Mouse (Mus musculus): ENCODE measurements around the gene Hand2. TPM values are rescaled to one million over a fixed set of nuclear protein-coding genes. Genes with fewer than 3 reads are reported as not detected.

The Hand2 gene
- polyA plus RNA-seq, 1 experiment from 2014 or later: not detected

GRCm38 (mm10) chr8:57313583-57313982 lies 7.2 kb upstream of the Hand2 start:
- H3K36me3 ChIP-seq (ENCODE audit: control insufficient read depth, insufficient read depth, low read length): no peaks in the 10 kb centered on the region
- no peak overlapping the region for H3K4me3 ChIP-seq (ENCODE audit: low read depth, low read length)
- H3K27me3 ChIP-seq (ENCODE audit: control insufficient read depth, insufficient read depth, low read depth, low read length): peaks cover 63% of the 10 kb centered on the region
- no peak overlapping the region for H3K27ac ChIP-seq (ENCODE audit: low read length)
- H3K9me3 ChIP-seq (replicated peaks; ENCODE audit: control insufficient read depth, low read length, poor library complexity, severe bottlenecking): no peaks in the 10 kb centered on the region; the same call in 1 of the 2 replicates
- ATAC-seq: no peak
- H3K4me1 ChIP-seq (ENCODE audit: control insufficient read depth, insufficient read depth, low read length): no peaks in the 10 kb centered on the region; the same call in 1 of the 2 replicates
- H3K4me2 ChIP-seq (ENCODE audit: low read length): no peak overlapping the region
- H3K9ac ChIP-seq (ENCODE audit: low read depth, low read length): no peak overlapping the region
- 2% methylated on average over 10 of the region's 10 CpGs for WGBS

GRCm38 (mm10) chr8:57314216-57314615 lies 6.6 kb upstream of the Hand2 start:
- Histone ChIP-seq H3K4me1 (ENCODE audit: control insufficient read depth, insufficient read depth, low read length) (no peaks in the 10 kb centered on the region; the same call in 1 of the 2 replicates), H3K9ac (ENCODE audit: low read depth, low read length) (no peak overlapping the region), H3K4me2 (ENCODE audit: low read length) (no peak overlapping the region), H3K36me3 (ENCODE audit: control insufficient read depth, insufficient read depth, low read length) (no peaks in the 10 kb centered on the region), H3K4me3 (ENCODE audit: low read depth, low read length) (no peak overlapping the region), H3K9me3 (replicated peaks; ENCODE audit: control insufficient read depth, low read length, poor library complexity, severe bottlenecking) (no peaks in the 10 kb centered on the region; the same call in 1 of the 2 replicates), H3K27me3 (ENCODE audit: control insufficient read depth, insufficient read depth, low read depth, low read length) (peaks cover 69% of the 10 kb centered on the region), H3K27ac (ENCODE audit: low read length) (no peak overlapping the region)
- no peak for ATAC-seq
- under 1% methylated on average over 10 of the region's 10 CpGs for WGBS

GRCm38 (mm10) chr8:57315471-57315870 lies 5.3 kb upstream of the Hand2 start:
- peaks cover 66% of the 10 kb centered on the region for H3K27me3 ChIP-seq (ENCODE audit: control insufficient read depth, insufficient read depth, low read depth, low read length)
- no peak overlapping the region for H3K4me3 ChIP-seq (ENCODE audit: low read depth, low read length)
- 4% methylated on average over 3 of the region's 3 CpGs for WGBS
- H3K4me1 ChIP-seq (ENCODE audit: control insufficient read depth, insufficient read depth, low read length): no peaks in the 10 kb centered on the region; the same call in 1 of the 2 replicates
- no peaks in the 10 kb centered on the region for H3K36me3 ChIP-seq (ENCODE audit: control insufficient read depth, insufficient read depth, low read length)
- no peak overlapping the region for H3K27ac ChIP-seq (ENCODE audit: low read length)
- no peak for ATAC-seq
- H3K4me2 ChIP-seq (ENCODE audit: low read length): no peak overlapping the region
- H3K9me3 ChIP-seq (replicated peaks; ENCODE audit: control insufficient read depth, low read length, poor library complexity, severe bottlenecking): no peaks in the 10 kb centered on the region; the same call in 1 of the 2 replicates
- H3K9ac ChIP-seq (ENCODE audit: low read depth, low read length): no peak overlapping the region

DNA sequence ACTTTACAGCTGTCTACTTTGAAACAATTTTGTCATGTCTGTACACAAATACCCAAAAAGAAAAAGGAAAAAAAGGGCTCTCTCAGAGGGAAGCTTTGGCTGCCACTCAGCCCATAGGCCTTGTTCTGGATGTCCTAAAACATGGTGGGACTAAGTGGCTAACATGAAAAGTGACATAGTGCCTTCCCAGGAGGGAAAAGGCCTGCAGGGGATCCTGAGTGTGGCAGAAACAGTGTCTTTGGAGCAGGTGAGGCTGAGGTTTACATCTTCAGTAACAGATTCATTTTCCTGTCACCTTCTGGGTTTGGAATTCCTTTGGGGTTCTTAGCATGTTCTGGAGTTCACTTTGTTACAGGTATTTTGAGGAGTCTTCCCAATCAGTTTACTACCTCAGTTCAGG lies 3.7 kb upstream of the Hand2 start:
- peaks cover 61% of the 10 kb centered on the region for H3K27me3 ChIP-seq (ENCODE audit: control insufficient read depth, insufficient read depth, low read depth, low read length)
- H3K4me2 ChIP-seq (ENCODE audit: low read length): no peak overlapping the region
- H3K27ac ChIP-seq (ENCODE audit: low read length): no peak overlapping the region
- H3K4me1 ChIP-seq (ENCODE audit: control insufficient read depth, insufficient read depth, low read length): peaks cover 9% of the 10 kb centered on the region
- H3K36me3 ChIP-seq (ENCODE audit: control insufficient read depth, insufficient read depth, low read length): no peaks in the 10 kb centered on the region
- no peak overlapping the region for H3K9ac ChIP-seq (ENCODE audit: low read depth, low read length)
- no peak for ATAC-seq
- no peak overlapping the region for H3K4me3 ChIP-seq (ENCODE audit: low read depth, low read length)
- H3K9me3 ChIP-seq (replicated peaks; ENCODE audit: control insufficient read depth, low read length, poor library complexity, severe bottlenecking): no peaks in the 10 kb centered on the region; the same call in 1 of the 2 replicates

- WGBS: 2% methylated on average over 5 of the region's 5 CpGs
- no peak overlapping the region for H3K4me3 ChIP-seq (ENCODE audit: low read depth, low read length)
- peaks cover 9% of the 10 kb centered on the region for H3K4me1 ChIP-seq (ENCODE audit: control insufficient read depth, insufficient read depth, low read length)
- H3K4me2 ChIP-seq (ENCODE audit: low read length): no peak overlapping the region
- no peak overlapping the region for H3K9ac ChIP-seq (ENCODE audit: low read depth, low read length)
- H3K27me3 ChIP-seq (ENCODE audit: control insufficient read depth, insufficient read depth, low read depth, low read length): peaks cover 57% of the 10 kb centered on the region
- no peaks in the 10 kb centered on the region; the same call in 1 of the 2 replicates for H3K9me3 ChIP-seq (replicated peaks; ENCODE audit: control insufficient read depth, low read length, poor library complexity, severe bottlenecking)
- ATAC-seq: no peak
- H3K36me3 ChIP-seq (ENCODE audit: control insufficient read depth, insufficient read depth, low read length): no peaks in the 10 kb centered on the region
- no peak overlapping the region for H3K27ac ChIP-seq (ENCODE audit: low read length)
Measured at GRCm38 (mm10) chr8:57317890-57318480, 2.8 kb upstream of the Hand2 start.

- no peak for ATAC-seq
- Histone ChIP-seq H3K4me1 (ENCODE audit: control insufficient read depth, insufficient read depth, low read length) (peaks cover 9% of the 10 kb centered on the region), H3K27ac (ENCODE audit: low read length) (no peak overlapping the region), H3K9me3 (replicated peaks; ENCODE audit: control insufficient read depth, low read length, poor library complexity, severe bottlenecking) (no peaks in the 10 kb centered on the region), H3K27me3 (ENCODE audit: control insufficient read depth, insufficient read depth, low read depth, low read length) (peaks cover 54% of the 10 kb centered on the region), H3K9ac (ENCODE audit: low read depth, low read length) (no peak overlapping the region), H3K4me2 (ENCODE audit: low read length) (no peak overlapping the region), H3K36me3 (ENCODE audit: control insufficient read depth, insufficient read depth, low read length) (no peaks in the 10 kb centered on the region), H3K4me3 (ENCODE audit: low read depth, low read length) (no peak overlapping the region)
- 1% methylated on average over 17 of the region's 17 CpGs for WGBS
Measured at GRCm38 (mm10) chr8:57319092-57319980, 1.4 kb upstream of the Hand2 start.

GRCm38 (mm10) chr8:57319981-57320585 lies 700 bp upstream of the Hand2 start:
- peaks cover 49% of the 10 kb centered on the region for H3K27me3 ChIP-seq (ENCODE audit: control insufficient read depth, insufficient read depth, low read depth, low read length)
- H3K4me1 ChIP-seq (ENCODE audit: control insufficient read depth, insufficient read depth, low read length): peaks cover 9% of the 10 kb centered on the region
- H3K4me2 ChIP-seq (ENCODE audit: low read length): no peak overlapping the region
- no peak overlapping the region for H3K27ac ChIP-seq (ENCODE audit: low read length)
- no peak overlapping the region for H3K9ac ChIP-seq (ENCODE audit: low read depth, low read length)
- H3K9me3 ChIP-seq (replicated peaks; ENCODE audit: control insufficient read depth, low read length, poor library complexity, severe bottlenecking): no peaks in the 10 kb centered on the region
- H3K36me3 ChIP-seq (ENCODE audit: control insufficient read depth, insufficient read depth, low read length): no peaks in the 10 kb centered on the region
- under 1% methylated on average over 22 of the region's 22 CpGs for WGBS
- no peak overlapping the region for H3K4me3 ChIP-seq (ENCODE audit: low read depth, low read length)
- ATAC-seq: no peak

DNA sequence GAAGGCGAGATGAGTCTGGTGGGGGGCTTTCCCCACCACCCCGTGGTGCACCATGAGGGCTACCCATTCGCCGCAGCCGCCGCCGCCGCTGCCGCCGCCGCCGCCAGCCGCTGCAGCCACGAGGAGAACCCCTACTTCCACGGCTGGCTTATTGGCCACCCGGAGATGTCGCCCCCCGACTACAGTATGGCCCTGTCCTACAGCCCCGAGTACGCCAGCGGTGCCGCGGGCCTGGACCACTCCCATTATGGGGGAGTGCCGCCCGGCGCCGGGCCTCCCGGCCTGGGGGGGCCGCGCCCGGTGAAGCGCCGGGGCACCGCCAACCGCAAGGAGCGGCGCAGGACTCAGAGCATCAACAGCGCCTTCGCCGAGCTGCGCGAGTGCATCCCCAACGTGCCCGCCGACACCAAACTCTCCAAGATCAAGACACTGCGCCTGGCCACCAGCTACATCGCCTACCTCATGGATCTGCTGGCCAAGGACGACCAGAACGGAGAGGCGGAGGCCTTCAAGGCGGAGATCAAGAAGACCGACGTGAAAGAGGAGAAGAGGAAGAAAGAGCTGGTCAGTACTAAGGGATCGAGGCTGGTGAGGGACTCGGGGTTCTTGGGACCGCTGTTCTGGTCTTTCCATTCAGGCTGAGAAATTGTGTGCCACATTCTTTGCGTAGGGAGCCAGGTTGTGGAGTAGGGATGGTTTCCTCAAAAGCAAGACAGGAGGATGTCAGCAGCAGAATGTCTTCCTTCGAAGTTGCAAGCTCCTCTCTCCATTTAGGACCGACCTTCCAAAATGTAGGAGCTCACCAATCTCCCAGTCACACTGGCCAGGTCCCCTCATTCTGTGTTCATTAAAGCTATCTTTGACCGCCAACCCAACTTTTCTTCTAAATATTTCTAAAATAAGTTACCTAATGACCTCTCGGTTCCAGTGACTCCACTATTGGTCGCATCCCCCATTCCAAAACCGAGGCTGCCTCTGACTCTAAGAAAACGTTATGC lies 1.4 kb downstream of the Hand2 start:
- H3K4me1 ChIP-seq (ENCODE audit: control insufficient read depth, insufficient read depth, low read length): peaks cover 9% of the 10 kb centered on the region
- peaks cover 47% of the 10 kb centered on the region for H3K27me3 ChIP-seq (ENCODE audit: control insufficient read depth, insufficient read depth, low read depth, low read length)
- peak; percentile 23; the same call in 1 of the 2 replicates for ATAC-seq
- no peaks in the 10 kb centered on the region for H3K9me3 ChIP-seq (replicated peaks; ENCODE audit: control insufficient read depth, low read length, poor library complexity, severe bottlenecking)
- no peak overlapping the region for H3K27ac ChIP-seq (ENCODE audit: low read length)
- H3K36me3 ChIP-seq (ENCODE audit: control insufficient read depth, insufficient read depth, low read length): no peaks in the 10 kb centered on the region
- under 1% methylated on average over 63 of the region's 64 CpGs for WGBS
- H3K4me2 ChIP-seq (ENCODE audit: low read length): peak overlapping the region; percentile 43
- H3K4me3 ChIP-seq (ENCODE audit: low read depth, low read length): peak overlapping the region; percentile 24
- H3K9ac ChIP-seq (ENCODE audit: low read depth, low read length): no peak overlapping the region
